Mouse (Mus musculus): ENCODE measurements around the gene Zdhhc22. TPM values are rescaled to one million over a fixed set of nuclear protein-coding genes. Genes with fewer than 3 reads are reported as not detected.
A peak's percentile ranks its signal among the peaks of the same experiment; 100 is the strongest.

Gene Zdhhc22
- polyA plus RNA-seq, 1 experiment from 2014 or later: 26.9 TPM

DNA sequence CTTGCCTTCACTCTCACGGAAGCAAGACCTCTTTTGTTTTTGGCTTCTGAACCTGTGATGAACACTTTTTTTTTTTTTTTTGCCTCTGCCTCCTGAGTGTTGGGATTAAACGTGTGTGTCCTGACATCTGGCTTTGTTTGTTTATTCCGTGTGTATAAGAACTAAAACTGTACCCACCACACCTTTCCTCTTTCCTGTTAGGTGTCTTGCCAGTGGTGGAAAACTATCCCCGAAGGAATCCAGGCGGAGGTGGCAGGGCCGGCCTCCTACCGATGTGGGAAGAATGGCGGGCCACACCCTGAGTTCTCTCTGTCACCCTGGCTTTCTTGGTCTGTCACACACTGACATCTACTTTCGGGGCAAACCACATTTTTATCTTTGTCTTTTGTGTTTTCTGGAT is 51.7 kb downstream of the Zdhhc22 start:
- no peak overlapping the region for H3K9ac ChIP-seq (ENCODE audit: low read depth, low read length)
- no peak overlapping the region for H3K4me2 ChIP-seq (ENCODE audit: low read length)
- no peak overlapping the region for H3K27ac ChIP-seq (ENCODE audit: low read depth, low read length)
- no peaks in the 10 kb centered on the region for H3K9me3 ChIP-seq (ENCODE audit: control insufficient read depth, low read length)
- no peak for ATAC-seq
- H3K4me1 ChIP-seq (ENCODE audit: control insufficient read depth, insufficient read depth, low read depth, low read length): peaks cover 18% of the 10 kb centered on the region
- H3K4me3 ChIP-seq (ENCODE audit: low read length): no peak overlapping the region
- H3K36me3 ChIP-seq (ENCODE audit: control insufficient read depth, insufficient read depth, low read length): no peaks in the 10 kb centered on the region
- 68% methylated on average over 9 of the region's 9 CpGs for WGBS
- no peaks in the 10 kb centered on the region for H3K27me3 ChIP-seq (replicated peaks; ENCODE audit: control insufficient read depth, insufficient read depth, low read length)

DNA sequence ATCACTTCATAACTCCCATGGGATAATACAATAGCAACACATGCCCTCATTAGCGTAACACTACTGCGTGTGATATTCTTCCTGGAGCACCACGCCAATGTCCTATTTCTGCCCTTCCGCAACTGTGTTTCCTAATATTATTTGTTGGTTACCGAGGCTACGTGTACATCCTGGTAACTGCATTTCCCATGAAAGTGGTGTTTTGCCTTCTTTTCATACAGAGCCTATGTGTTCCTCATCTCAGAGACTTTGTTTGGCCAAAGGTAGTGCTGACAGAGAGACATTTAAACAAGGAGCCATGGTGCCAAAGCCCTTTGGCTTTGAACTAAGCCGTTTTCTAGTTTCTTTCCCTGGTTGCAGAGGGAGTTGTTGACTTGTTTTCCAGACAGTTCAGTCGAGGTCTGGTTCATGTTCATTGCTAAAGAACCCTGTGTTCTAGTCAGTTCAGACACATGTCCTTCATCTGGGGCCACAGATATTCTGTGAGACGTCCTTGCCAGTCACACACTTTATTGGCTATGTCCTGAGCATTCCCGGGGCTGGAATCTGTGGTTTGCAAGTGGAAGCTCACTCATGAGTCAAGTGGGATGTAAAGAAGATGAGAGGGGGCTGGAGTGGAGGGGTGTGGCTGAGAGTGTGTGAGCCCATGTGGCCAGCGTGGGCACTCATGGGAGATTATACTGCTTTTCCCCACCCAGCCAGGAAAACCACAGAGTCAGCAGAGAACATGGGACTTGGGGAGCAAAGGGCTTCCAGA is 53.5 kb downstream of the Zdhhc22 start:
- WGBS: 87% methylated on average over 11 of the region's 11 CpGs
- H3K4me3 ChIP-seq (ENCODE audit: low read length): no peak overlapping the region
- no peaks in the 10 kb centered on the region for H3K27me3 ChIP-seq (replicated peaks; ENCODE audit: control insufficient read depth, insufficient read depth, low read length)

DNA sequence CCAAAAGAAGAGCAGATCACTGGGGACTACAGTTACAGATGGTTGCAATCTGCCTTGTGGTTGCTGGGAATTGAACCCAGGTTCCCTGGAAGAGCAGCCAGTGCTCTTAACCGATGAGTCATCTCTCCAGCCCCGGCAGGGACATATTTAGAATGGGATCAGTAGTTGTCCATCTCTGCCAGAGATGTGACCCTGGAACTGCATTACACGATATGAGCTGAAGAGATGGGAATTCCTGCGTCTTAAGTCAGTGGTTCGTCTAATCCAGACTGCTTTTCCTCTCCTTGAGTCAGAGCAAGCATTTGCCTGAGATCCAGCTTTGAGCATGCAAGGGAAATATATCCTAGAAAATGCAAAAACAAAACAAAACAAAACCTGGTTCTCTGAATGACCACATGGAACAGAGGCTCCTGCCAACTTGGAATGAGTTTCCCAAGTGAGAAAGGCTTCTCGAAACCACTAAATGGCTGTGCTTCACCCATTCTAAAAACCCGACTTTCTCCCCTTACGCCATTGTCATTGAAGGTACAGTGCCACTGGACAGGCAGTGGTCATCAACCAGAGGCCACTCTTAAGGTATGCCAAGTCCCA is 54.4 kb downstream of the Zdhhc22 start:
- peaks cover under 1% of the 10 kb centered on the region for H3K4me1 ChIP-seq (ENCODE audit: control insufficient read depth, insufficient read depth, low read depth, low read length)
- no peak overlapping the region for H3K4me3 ChIP-seq (ENCODE audit: low read length)
- ATAC-seq: no peak
- no peaks in the 10 kb centered on the region for H3K36me3 ChIP-seq (ENCODE audit: control insufficient read depth, insufficient read depth, low read length)
- no peaks in the 10 kb centered on the region for H3K27me3 ChIP-seq (replicated peaks; ENCODE audit: control insufficient read depth, insufficient read depth, low read length)
- no peak overlapping the region for H3K4me2 ChIP-seq (ENCODE audit: low read length)
- H3K9me3 ChIP-seq (ENCODE audit: control insufficient read depth, low read length): no peaks in the 10 kb centered on the region
- H3K9ac ChIP-seq (ENCODE audit: low read depth, low read length): no peak overlapping the region
- H3K27ac ChIP-seq (ENCODE audit: low read depth, low read length): no peak overlapping the region
- WGBS: 83% methylated on average over 8 of the region's 8 CpGs

More for the DNA sequence above, 53.5 kb downstream of the Zdhhc22 start:
- no peak overlapping the region for H3K27ac ChIP-seq (ENCODE audit: low read depth, low read length)
- H3K9me3 ChIP-seq (ENCODE audit: control insufficient read depth, low read length): no peaks in the 10 kb centered on the region
- peaks cover 9% of the 10 kb centered on the region for H3K4me1 ChIP-seq (ENCODE audit: control insufficient read depth, insufficient read depth, low read depth, low read length)
- no peak for ATAC-seq
- H3K9ac ChIP-seq (ENCODE audit: low read depth, low read length): no peak overlapping the region
- no peaks in the 10 kb centered on the region for H3K36me3 ChIP-seq (ENCODE audit: control insufficient read depth, insufficient read depth, low read length)
- no peak overlapping the region for H3K4me2 ChIP-seq (ENCODE audit: low read length)

DNA sequence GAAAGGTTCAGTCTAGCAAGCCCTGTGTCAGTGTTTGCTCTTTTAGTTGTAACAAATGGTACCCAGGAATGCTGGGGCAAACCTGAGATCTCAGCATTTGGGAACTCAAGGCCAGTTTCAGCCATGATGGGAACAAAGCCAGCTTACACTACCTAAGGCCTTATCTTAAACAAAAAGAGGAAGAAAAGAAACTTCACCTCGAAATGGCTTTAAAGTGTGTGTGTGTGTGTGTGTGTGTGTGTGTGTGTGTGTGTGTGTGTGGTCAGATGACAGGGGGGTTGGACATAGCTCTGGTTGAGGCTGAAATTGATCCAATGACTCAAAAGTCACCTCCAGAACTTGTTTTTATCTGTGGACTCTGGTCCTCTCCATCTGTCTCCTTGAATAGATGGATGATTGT is 55.5 kb downstream of the Zdhhc22 start:
- Histone ChIP-seq H3K27ac (ENCODE audit: low read depth, low read length) (no peak overlapping the region), H3K9me3 (ENCODE audit: control insufficient read depth, low read length) (no peaks in the 10 kb centered on the region), H3K4me1 (ENCODE audit: control insufficient read depth, insufficient read depth, low read depth, low read length) (no peaks in the 10 kb centered on the region), H3K4me3 (ENCODE audit: low read length) (no peak overlapping the region), H3K36me3 (ENCODE audit: control insufficient read depth, insufficient read depth, low read length) (no peaks in the 10 kb centered on the region), H3K9ac (ENCODE audit: low read depth, low read length) (no peak overlapping the region), H3K27me3 (replicated peaks; ENCODE audit: control insufficient read depth, insufficient read depth, low read length) (no peaks in the 10 kb centered on the region), H3K4me2 (ENCODE audit: low read length) (no peak overlapping the region)
- no peak for ATAC-seq
- 82% methylated on average over 1 of the region's 1 CpGs for WGBS

DNA sequence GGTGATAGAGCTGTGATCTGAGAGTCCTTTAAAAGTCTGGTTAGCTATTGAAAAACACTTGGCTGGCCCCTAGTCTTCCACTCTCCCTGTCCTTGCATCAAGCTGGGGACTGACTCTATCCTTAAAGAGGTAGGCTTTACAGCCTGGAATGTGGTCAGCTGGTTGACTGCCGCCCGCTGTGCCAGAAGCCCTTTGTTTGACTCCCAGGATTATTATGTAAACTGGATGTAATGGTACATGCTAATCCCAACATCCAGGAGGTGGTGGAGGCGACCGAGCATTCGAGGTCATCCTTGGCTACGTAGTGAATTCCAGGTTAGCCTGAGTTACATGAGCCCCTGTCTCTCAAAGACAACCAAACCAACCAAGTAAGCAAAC is 57.7 kb downstream of the Zdhhc22 start:
- H3K27ac ChIP-seq (ENCODE audit: low read depth, low read length): no peak overlapping the region
- WGBS: 18% methylated on average over 6 of the region's 6 CpGs
- ATAC-seq: no peak
- no peak overlapping the region for H3K4me2 ChIP-seq (ENCODE audit: low read length)
- H3K36me3 ChIP-seq (ENCODE audit: control insufficient read depth, insufficient read depth, low read length): no peaks in the 10 kb centered on the region
- no peaks in the 10 kb centered on the region for H3K4me1 ChIP-seq (ENCODE audit: control insufficient read depth, insufficient read depth, low read depth, low read length)
- H3K9me3 ChIP-seq (ENCODE audit: control insufficient read depth, low read length): no peaks in the 10 kb centered on the region
- no peak overlapping the region for H3K9ac ChIP-seq (ENCODE audit: low read depth, low read length)
- no peaks in the 10 kb centered on the region for H3K27me3 ChIP-seq (replicated peaks; ENCODE audit: control insufficient read depth, insufficient read depth, low read length)
- no peak overlapping the region for H3K4me3 ChIP-seq (ENCODE audit: low read length)

DNA sequence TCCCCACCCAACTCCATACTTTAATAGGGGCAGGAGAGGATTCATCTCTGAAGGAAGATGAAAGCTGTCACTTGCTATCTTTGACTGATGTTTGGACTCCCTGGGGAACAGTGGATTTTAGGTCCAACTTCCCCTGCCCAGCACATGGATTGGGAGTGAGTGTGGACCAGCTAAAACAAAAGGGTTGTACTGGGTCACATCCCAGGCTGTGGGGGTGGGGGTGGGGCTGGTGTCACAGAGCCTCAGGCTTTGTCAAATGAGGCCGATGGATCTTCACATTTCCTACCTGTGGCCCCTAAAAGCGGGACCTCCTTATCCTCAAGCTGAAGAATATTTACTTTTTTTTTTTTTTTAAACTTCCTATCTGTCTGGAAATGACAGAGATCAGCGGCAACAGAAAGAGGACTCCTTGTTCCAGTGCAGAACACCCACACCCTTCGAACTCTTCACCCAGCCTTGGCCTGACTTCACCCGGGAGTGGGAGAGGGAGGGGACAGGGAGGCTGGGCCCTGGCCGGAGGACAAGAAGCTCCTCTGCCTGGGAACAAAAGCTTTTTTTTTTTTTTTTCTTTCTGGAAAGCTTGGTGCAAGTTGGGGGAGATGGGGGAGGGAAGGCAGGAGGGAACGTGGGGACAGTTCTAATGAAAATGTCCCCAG is 58.2 kb downstream of the Zdhhc22 start:
- no peaks in the 10 kb centered on the region for H3K4me1 ChIP-seq (ENCODE audit: control insufficient read depth, insufficient read depth, low read depth, low read length)
- H3K27ac ChIP-seq (ENCODE audit: low read depth, low read length): no peak overlapping the region
- 0 out of 2 replicates have a peak, but pooled peaks have one; percentile 50 for ATAC-seq
- H3K27me3 ChIP-seq (replicated peaks; ENCODE audit: control insufficient read depth, insufficient read depth, low read length): no peaks in the 10 kb centered on the region
- no peaks in the 10 kb centered on the region for H3K9me3 ChIP-seq (ENCODE audit: control insufficient read depth, low read length)
- H3K36me3 ChIP-seq (ENCODE audit: control insufficient read depth, insufficient read depth, low read length): no peaks in the 10 kb centered on the region
- H3K9ac ChIP-seq (ENCODE audit: low read depth, low read length): no peak overlapping the region
- 10% methylated on average over 7 of the region's 7 CpGs for WGBS
- H3K4me3 ChIP-seq (ENCODE audit: low read length): no peak overlapping the region
- H3K4me2 ChIP-seq (ENCODE audit: low read length): no peak overlapping the region

DNA sequence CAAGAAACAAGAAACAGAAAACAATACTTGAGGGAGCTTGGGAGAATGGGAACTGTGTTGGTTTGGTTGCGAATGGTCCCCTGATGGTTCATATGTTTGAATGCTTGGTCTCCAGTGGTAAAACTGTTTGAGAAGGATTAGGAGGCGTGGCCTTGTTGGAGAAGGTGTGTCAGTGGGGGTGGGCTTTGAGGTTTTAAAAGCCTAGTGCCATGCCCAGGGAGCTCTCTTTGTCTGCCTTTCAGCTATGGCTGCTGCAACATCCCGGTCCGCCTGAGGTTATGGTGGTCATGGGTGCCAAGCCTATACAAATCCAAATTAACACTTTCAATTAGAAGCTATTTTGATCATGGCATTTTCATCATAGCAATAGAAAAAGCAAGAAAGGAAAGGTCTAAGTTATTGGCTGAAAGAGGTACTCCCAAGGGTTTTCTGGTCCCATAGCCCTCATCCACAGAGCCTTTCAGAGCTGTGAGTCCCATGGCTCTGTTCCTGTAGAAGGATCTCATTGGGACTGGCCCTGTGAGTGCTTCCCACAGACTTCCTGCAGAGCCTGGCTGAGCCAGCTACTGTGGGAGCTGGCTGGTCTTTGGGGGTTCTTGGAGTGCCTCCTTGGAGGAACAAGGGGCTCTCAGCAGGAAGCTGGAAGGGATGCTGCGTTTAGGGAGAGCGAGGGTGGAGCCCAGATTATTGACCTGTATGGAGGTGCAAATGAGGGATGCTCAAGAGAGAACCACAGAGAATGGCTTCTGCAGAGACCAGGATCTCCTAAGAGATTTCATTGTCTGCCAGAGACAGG is 59.1 kb downstream of the Zdhhc22 start:
- H3K4me2 ChIP-seq (ENCODE audit: low read length): no peak overlapping the region
- H3K36me3 ChIP-seq (ENCODE audit: control insufficient read depth, insufficient read depth, low read length): no peaks in the 10 kb centered on the region
- no peak overlapping the region for H3K9ac ChIP-seq (ENCODE audit: low read depth, low read length)
- H3K27me3 ChIP-seq (replicated peaks; ENCODE audit: control insufficient read depth, insufficient read depth, low read length): no peaks in the 10 kb centered on the region
- ATAC-seq: no peak
- H3K27ac ChIP-seq (ENCODE audit: low read depth, low read length): no peak overlapping the region
- no peaks in the 10 kb centered on the region for H3K4me1 ChIP-seq (ENCODE audit: control insufficient read depth, insufficient read depth, low read depth, low read length)
- no peaks in the 10 kb centered on the region for H3K9me3 ChIP-seq (ENCODE audit: control insufficient read depth, low read length)
- 72% methylated on average over 6 of the region's 6 CpGs for WGBS
- no peak overlapping the region for H3K4me3 ChIP-seq (ENCODE audit: low read length)

Measured in hindbrain, embryonic 16.5 days (tissue).